Mouse (Mus musculus) lung, adult 2 months (tissue): ENCODE results near the gene Smndc1.
"Not testable (repeated sequence)": the region's sequence is repeated elsewhere in the genome, so short reads cannot be mapped to it uniquely, and the experiment has no call there.

Experiments used
- CTCF ChIP-seq: fragments of 200-500 bp; IDR thresholded peaks from 2 replicates; pipeline ENCODE4 v1.5.1; 2011; ENCODE audit warnings: mild to moderate bottlenecking, low read length, control low read depth; ENCODE audit not compliant: insufficient read depth
- POLR2A ChIP-seq: fragments of 200-500 bp; IDR thresholded peaks from 2 replicates; pipeline ENCODE4 v1.6.1; 2011; ENCODE audit warnings: low read depth, mild to moderate bottlenecking, control low read depth, low read length, borderline replicate concordance; ENCODE audit errors: extremely low read depth

DNA sequence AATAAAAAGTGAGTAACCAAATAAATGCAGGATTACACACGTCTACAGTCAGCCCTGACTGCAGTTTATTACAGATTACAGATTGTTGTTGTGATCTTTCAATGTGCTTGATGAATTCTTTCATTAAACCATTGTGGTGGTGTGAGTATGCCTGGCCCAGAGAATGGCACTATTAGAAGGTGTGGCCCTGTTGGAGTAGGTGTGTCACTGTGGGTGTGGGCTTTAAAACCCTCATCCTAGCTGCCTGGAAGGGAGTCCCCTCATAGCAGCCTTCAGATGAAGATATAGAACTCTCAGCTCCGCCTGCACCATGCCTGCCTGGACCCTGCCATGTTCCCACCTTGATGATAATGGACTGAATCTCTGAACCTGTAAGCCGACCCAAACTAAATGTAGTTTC lies 4.6 kb upstream of the Smndc1 start:
- not testable (repeated sequence) for TF ChIP-seq POLR2A, CTCF
